Mouse (Mus musculus) cerebellum, adult 9-10 months (tissue): ENCODE data around the gene Hdac1.

Experiments
- DNase-seq: peaks from one replicate; pipeline ENCODE4 v3.0.0; 2022

The Hdac1 gene

DNA sequence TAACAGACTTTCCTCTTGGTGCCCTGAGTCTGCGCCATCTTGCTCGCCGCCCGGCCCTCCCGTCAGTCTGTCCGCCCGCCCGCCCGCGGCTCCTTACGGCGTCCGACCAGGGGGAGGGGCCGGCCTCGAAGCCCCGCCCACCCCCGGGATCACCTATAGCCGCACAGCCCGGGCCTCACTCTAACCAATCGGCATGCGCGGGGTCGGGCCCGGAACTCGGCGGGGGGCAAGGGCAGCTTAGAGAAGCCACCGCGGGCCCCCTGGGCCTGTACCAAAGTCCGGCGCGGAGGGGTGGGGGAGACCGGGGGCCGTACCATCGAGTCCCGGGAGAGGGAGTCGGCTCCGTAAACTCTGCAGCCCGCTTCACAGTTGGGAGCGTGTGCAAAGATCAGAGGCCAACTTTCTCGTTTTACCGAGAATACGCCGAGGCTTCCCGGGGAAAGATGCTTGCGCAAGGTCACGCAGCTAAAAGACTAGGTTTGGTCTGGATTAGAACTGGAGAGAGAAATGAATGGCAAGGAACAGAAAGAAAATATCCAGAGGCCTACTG is at the start of gene Hdac1:
Gene Hdac1 (minus strand): TSS at position 122 of the 550 bp plus-strand sequence.
- peak; percentile 98 for DNase-seq

DNA sequence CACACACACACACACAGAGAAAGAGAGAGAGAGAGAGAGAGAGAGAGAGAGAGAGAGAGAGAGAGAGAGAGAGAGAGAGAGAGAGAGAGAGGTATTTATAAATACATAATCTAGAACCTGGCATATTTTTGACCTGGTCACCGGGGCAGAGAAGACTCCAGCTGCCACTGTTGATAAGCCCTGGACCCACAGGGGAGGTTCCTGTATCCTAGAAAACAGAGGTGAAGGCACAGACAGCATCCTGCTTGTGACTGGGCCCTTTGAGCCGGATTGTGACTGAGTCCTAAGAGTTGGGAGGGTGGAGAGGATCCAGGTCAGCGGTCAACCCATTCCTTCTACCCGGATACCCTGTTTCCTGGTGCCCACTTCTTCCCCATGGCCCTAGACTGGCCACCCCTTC is 46.4 kb upstream of the Hdac1 start:
- DNase-seq: no peak

DNA sequence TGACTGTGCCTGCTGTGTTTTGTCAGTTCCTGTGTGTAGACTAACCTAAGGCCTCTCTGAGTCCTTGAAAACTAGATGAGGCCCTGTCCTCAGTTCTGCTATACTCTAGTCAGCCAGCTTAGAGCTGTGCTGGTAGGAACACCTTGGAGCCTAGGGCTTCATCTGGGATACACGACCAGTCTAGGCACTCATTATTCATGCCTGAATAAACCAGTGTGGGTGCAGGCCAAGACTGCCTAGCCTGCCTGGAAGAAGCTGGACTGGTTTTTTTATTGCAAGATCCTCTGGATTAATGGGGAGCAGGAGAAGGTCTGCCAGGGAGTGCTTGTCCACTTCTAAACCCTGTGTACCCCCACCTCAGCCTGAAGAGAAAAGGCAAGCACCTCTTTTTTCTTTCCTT is 44.4 kb upstream of the Hdac1 start:
- DNase-seq: no peak

DNA sequence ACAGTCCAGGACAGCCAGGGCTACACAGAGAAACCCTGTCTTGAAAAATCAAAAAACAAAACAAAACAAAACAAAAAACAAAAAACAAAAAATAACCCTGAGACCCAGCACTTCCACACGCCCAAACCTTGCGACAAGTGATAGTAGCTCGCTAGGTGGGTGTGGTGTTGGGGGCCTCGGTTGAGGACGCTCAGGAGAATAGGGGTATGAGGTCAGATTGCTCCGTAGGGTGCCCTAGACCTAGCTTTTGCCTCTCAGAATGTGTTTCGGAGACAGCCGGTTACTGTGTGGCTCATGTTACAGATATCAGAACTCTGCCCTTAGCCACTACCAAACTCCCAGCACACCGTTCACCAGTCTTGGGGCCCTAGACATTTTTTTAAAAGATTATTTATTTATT is 43.3 kb upstream of the Hdac1 start:
- no peak for DNase-seq

DNA sequence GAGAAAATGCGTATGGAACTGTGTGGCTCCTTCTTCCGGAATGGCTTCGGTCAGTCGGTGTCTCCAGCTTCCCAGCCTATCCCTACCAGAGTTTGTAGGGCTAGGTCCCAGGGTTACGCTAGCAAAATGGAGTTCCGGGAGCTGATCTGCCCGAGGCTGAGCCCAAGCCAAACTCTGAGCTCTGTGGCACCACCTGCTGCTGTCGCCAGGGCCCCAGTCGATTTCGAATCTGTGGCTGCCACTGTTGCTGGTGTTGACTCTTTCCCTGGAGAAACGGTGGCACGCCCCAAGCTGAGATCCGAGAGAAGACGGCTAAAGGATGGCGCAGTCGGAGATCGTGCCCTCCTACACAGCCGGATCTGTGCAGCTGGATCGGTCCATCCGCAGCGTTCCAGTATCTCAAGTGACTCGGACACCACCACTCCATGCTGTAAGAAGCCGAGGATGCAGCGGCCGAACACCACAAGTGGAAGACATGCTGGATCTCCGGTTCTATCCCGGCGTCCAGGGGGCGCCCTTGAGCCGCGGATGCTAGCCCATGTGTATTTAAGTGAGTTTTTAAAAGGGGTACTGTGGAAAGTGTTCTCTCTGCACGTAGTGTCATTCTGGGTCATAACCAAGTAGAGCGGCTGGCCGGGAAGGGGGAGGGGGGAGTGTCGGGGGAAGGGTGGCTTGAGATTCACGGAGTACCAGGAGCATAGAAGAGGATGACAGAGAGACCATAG is 42.5 kb upstream of the Hdac1 start:
- DNase-seq: peak; percentile 79

DNA sequence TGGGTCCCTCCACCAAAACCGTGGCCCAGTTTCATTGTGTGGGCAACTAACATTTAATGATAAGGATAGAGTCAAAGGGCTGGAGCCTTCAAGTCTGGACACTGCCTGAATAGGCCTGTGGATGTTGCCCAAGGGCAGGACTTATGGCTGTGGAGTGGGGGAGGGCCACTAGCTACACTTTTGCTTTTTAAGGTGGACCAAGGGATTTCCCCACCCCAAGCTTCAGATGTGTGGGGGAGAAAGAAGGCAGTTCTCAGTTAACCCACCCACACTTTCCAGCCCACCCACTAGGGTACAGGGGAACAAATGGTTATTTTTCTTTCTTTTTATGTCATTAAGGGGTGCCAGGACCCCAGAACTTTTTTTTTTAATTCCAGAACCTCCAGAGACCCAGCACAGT is 41.9 kb upstream of the Hdac1 start:
- DNase-seq: no peak

DNA sequence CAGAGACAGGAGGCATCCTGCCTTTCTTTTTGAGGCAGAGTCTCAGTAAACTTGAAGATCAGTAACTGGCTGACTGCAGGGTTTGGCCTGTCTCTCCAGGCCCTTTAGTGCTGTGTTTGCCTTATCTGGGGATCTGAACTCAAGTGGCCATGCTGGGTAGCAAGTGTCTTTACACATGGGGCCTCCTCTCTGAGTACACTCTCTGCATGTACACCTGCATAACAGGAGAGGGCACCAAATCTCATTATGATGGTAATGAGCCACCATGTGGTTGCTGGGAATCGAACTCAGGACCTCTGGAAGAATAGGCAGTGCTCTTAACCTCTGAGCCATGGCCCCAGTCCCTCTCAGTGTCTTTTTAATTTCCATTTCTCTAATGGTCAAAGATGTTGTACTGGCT is 39.7 kb upstream of the Hdac1 start:
- DNase-seq: no peak

DNA sequence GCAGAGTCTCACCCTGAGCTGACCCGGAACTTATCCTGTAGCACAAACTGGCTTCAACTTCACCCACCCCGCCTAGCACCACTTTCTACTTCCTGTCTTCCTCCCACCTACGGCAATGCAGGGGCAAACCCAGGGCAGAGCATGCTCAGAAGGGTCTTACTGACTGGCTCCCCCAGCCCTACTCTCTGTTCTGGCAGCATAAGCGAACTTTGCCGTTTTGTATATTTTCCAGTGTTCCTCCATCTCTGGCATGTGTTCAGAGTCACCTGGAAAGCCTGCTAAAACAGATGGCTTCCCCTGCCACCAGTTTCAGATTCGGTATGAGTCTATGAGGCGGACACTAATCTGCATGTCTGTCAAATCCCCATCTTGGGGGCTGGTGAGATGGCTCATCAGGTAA is 37.8 kb upstream of the Hdac1 start:
- DNase-seq: peak; percentile 73

DNA sequence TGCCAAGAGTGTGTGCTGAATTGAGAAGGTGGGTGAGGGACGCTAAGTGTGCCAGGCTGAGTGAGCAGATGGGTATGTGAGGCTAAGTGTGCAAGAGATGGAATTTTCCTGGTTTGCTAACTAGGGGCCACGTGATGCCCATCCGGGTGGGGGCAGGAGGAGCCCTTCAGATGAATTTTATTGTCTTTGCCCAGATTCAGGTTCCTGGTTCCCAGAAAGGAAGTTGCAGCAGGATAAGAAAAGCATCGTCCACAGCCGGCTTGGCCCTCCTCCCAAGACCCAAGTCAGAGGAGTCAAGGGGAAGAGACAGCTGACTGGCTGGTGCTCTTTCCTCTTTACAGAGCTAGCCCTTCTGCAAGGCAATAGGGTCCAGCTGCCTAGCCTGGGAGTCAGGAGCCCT is 36.0 kb upstream of the Hdac1 start, which contains the start of gene Fam167b:
Gene Fam167b (minus strand): TSS at position 84 of the 400 bp plus-strand sequence.
- no peak for DNase-seq

DNA sequence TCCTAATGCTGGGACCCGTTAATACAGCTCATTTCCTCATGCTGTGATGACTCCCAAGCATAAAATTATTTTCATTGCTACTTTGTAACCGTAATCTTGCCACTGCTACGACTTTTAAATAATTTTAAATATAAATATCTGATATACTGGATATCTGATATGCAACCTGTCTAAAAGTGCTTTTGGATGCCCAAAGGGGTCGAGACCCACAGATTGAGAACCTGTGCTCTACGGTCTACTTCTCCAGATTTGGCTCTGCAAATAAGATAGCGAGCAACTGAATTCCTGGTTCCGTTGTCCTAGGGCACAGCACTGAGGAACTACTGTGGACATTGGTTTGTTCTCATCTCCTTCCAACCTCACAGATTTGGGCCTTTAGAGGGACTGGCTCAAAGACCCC is 35.2 kb upstream of the Hdac1 start:
- DNase-seq: no peak

DNA sequence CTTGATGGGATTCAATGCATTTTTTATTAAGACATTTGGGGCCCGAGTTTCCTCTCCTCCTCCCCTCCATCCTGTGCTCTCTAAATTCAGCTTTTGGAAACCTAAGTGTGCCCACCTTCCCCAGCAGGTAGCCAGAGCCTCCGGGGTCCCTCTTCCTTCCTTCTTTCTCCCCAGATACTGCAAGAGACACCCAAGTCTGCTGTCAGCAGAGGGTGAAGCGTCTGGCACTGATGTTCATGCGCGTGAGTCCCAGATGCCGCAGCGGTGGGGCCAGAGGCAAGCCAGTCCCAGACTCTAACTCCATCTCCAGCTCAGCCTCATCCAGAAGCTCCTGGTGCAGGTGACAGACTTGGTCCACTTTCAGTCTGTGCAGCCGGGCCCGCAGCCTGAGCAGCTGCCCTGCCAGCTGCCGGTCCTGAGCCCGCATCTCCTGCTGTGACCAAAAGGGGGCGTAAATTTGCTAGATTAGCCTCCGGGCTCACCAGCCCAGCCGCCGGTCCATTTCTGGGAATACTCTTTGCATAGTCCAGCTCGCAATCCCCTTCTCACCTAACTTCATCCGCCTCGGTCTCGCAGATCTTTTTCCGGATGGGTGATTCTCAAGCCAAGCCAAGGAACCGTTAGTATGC is 34.5 kb upstream of the Hdac1 start:
- DNase-seq: no peak

DNA sequence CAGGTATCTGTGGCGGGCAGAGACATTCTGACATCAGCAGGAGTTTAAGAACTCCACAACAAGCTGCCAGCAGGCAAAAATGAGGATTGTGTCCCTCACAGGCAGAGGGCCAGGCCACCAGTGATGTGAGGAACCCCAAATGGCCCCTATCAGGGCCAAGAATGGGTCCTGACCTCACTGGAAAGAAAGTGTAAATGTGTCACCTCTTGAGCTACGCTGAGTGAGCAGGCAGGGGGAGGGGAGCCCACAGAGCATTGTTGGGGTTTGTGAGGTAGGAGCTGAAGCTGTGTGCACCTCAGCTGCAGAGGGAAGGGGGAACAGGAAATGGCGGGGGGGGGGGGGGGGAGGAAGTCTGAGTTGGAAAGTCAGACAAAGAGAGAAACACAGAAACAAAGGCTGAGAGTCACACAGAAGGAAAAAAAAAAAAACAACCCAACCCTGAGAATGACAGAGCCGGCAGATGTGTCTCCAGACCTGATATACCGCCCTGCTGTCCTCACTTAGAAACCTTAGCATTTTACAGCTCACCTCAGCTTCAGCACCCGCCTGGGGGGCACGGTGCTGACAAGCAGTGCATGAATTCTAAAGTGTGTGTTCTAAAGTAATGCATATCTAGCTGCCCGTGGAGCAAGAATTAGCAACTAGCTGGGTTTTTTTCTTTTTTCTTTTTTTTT is 32.8 kb upstream of the Hdac1 start:
- no peak for DNase-seq

DNA sequence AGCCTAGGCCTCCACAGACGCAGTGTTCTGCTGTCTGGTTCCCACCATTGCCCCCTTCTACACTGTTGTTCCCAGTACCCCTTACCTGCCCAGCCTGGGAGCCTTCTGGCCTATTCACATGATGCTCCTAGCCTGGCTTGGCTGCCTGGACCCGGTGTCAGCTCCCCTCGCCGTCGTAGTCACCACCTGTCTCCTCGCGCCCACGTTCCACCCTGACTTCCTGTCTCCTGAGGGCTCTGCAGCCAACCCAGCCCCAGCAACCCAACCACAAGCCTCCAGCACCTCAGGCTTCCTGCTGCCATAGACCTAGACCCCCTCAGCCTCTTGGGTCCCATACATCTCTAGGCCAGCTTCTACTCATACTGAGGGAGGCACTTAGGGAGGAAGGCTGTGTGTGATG is 30.9 kb upstream of the Hdac1 start, which contains the start of gene Lck:
Gene Lck (minus strand): TSS at position 212 of the 400 bp plus-strand sequence.
- DNase-seq: no peak

DNA sequence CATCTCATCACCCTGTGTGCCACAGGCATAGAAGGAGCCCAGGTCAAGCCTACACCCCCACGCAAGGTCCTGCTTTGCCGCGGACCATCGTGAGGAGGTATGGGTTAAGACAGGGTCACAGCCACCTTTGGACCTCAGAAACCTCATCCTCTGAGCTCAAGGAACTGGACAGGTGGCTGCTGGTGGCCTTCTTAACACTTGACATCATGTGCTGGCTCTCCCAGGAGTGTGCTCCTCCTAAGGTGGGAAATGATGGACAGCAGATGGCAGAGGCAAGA is 30.5 kb upstream of the Hdac1 start:
- DNase-seq: no peak

DNA sequence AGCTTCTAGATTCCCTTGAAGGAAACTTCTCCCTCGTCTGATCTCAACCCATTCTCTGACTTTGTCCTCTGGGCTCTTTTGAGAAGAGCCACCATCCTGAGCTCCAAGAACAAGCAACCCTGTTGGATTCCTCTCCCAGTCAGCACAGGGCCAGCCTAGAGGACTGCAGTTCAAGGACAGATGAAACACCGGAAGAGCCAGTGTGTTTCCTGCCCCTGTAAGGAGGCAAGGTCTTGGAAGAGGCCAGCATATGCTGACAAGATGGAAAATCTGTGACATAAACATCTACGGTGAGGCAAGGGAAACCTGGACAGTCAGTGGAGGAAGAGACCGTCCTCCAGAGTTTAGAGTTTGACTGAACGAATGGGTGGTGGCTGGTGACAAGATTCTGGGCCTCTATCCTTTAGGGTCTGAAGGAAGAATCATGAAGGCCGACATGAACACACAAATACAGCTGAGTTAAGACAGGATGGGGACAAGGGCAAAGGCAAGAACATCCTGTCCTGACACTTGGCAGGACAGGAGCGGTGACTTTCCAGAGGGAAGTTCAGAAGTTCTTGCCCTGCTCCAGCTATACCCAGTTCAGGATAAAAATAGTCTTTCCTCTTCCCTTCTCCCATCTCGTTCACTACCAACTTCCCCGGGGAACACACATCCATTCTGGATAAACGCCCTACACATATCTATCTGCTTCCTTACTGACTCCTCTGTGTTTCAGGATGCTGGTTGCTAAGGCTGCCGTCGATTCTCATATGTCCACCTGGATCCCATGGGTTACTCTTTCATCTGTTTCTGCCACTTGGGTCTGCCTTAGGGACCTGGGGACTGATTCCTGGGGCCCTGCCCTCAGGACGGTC is 30.0 kb upstream of the Hdac1 start:
- no peak for DNase-seq

DNA sequence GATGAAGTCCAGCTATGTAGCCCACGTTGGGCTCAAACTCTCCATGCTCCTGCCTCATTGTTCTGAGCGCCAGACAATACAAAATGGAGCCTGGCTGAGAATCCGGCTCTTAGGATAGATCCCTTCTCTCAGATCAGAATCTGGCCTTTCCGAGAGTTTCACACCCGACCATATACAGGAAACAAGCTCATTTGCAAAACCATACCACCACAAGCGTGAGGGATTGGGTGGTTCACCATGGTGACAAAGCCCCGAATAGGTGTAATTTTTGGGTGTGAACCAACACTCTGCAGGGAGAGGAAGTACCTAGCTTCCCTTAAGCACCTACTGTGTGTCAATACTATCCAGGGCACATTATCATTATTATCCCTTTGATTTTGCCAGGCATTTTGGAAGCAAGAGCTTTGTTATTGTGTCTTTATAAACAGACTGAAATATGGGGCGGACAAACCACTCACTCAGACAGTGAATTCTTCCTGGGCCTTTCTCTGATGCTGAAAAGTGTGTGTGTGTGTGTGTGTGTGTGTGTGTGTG is 29.1 kb upstream of the Hdac1 start:
- DNase-seq: no peak

DNA sequence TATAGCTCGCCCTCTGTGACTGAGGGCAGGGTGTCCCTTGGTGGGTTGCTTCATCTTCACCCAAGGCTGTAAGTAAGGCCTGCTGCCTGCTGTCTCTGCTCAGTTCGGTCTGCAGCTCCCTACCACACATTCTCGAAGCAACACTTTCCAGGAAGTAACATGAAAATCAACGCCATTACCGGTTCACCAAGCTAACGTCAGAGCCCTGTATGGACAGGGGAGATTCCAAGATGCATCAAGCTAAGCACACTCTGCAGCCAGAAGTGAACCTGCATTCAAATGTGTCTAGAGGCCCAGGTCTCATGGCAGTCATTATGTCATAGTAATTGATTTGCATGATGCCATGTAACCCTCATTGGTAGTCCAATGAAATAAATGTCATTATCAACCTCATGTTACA is 27.5 kb upstream of the Hdac1 start:
- no peak for DNase-seq

DNA sequence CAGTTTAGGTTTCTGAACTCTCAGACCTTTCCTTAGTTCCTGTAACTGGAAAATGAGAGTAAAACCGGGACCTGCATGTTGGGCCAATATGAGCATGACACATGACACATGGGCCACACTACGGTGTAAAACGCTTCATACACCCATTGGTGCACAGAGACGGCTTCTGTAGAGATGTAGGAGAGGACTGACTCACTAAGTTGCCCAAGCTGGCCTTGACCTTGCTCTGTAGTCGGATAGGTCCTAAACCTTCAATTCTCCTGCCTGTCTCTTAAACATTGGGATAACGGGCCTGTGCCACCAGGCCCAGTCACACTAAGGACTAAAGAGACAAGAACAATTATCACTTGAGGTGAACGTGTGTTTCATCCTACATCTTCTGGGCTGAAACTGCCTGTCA is 25.9 kb upstream of the Hdac1 start:
- DNase-seq: no peak

DNA sequence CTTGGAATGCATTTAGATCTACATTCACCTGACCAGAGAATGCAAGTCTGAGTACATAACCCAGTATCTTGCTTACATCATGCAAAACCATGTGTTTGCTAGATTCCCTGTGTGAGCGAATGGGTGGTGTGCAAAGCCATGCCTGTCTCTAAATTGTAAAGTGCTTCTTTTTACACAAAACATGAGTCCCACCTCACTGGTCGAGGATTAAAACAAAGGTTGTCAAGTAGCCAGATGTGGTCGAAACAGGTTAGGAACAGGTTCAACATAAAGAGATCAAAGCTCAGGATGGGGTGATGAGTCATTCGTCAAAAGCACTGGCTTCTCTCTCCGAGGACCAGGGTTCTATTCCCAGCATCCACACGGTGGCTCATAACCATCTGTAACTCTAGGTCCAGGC is 22.6 kb upstream of the Hdac1 start:
- no peak for DNase-seq

DNA sequence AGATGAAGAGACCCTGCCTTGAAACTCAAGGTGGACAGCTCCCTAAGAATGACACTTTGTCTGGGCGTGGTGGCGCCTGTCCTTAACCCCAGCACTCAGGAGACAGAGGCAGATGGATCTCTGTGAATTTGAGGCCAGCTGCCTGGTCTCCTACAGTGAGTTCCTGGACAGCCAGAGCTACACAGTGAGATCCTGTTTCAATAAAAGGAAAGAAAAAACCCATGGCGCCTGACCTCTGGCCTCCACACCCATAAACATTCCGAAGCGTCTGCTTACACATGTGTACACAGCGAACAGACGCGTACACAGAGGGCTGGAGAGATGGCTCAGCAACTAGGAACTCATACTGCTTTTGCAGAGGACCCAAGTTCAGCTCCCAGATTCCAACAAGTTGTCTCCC is 21.2 kb upstream of the Hdac1 start:
- DNase-seq: no peak

DNA sequence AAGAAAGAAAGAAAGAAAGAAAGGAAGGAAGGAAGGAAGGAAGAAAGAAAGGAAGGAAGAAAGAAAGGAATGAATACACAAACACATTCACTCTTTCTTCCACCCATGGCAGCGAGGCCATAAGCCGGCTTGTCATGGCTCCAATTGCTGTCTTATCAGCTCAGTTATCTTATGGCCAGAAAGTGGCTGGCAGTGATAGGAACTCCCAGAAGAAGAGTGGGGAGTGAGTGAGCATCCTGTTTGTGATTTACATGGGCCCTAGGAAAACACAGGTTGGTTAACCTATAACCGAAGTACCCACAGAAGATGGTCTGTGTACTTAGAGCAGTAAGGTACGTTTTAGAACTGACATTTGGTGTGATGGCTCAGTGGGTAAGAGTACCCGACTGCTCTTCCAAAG is 18.7 kb upstream of the Hdac1 start:
- DNase-seq: no peak

DNA sequence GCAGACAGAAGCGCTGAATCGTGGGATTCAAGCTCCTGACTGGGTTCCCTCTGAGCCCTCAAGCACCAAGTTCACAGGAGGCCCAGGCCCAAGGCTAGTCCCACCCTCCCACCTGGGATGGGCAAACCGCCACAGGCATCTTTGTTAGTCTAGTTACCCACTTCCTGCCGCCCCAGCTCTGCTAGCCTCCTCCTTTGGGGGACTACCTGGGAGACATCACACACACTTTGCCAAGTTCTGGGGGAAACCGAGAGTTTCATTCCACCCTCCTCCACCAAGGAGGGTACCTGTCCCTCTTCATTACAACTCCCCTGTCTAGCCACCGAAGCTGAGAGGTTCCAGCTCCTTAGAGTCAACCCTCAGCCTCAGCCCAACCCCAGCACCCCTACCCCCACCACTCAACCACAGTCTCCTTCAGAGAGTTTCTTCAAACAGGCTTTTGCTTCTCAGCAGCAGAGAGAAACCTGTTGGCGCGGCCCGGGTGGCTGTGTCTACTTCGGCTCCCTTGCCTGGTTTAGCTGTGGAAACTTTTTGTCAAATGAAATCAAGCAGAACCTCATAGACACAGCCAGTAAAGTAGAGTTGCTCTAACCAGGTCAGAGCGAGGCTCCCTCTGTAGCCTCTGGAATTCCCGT is 15.9 kb upstream of the Hdac1 start:
- DNase-seq: no peak
